Mouse (Mus musculus) liver, adult 2 months (tissue): ENCODE measurements around the gene Dlg2.

Experiments used
- CTCF ChIP-seq: fragments of 200-500 bp; IDR thresholded peaks from 2 replicates; pipeline ENCODE4 v1.5.1; 2011; ENCODE audit warnings: low read depth, low read length, control low read depth
- POLR2A ChIP-seq: fragments of 200-500 bp; IDR thresholded peaks from 2 replicates; pipeline ENCODE4 v1.6.1; 2011; ENCODE audit warnings: low read length, control low read depth; ENCODE audit not compliant: insufficient read depth; ENCODE audit errors: extremely low read depth

DNA sequence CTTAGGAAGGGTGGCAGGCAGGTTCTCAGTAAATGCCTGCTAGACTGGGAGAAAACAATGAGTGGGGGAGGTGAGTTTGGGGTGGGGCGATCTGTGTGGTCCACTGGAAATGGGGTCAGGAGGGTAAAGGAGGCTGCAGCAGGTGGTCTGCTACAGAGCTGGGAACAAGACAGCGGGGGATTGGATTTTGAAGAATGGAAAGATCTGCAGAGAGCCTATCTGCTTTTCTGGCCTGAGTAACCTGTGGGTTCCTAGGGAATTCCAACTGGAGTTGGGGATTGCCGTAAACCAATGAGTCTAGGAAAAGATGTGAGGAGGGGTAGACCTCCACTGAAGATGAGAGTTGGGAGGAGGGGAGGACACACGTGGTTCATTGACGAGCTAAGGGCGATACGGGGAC lies 92.7 kb downstream of the Dlg2 start:
- no peak for TF ChIP-seq CTCF
- TF ChIP-seq POLR2A = no peak
